Mouse (Mus musculus): ENCODE measurements around the gene Pcgf6. TPM values are rescaled to one million over a fixed set of nuclear protein-coding genes. Genes with fewer than 3 reads are reported as not detected.
A peak's percentile ranks its signal among the peaks of the same experiment; 100 is the strongest.
"Not testable (repeated sequence)": the region's sequence is repeated elsewhere in the genome, so short reads cannot be mapped to it uniquely, and the experiment has no call there.

Gene Pcgf6
- total RNA-seq, 2 experiments from 2014 or later, result 14.5 to 20.2 TPM

DNA sequence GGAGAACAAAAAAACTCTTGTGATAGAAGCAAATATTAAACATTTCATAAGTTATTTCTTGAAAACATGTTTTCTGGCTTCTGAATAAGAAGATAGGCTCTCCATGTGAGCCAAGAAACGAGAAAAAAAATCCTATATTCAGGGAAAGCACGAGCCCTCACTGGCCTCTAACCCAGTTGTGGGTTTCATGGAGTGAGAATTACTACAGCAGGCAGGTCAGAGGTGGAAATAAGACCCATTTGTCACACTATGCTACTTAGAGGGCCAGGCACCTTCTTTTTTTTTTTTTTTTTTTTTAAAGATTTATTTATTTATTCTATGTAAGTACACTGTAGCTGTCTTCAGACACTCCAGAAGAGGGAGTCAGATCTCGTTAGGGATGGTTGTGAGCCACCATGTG, 50.3 kb downstream of the Pcgf6 start:
- DNase-seq (ENCODE audit: extremely low spot score in 1 of 2, low spot score in 1 of 2), result not testable (repeated sequence)

DNA sequence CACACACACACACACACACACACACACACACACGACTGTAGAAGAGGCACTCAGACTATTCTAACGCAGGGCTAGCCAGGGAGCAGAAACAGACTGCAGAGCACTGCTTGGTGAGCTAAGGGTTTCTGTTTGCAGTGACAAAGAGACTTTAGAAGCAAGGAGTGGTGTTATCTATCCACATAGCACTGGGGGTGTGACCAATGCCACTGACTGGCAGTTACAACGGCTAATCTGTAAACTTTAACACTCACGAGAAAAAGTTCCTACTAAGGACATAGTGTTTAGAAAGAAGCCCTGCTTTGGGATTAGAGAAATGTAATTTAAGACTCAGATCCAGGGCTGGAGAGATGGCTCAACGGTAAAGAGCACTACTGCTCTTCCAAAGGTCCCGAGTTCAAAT, 51.0 kb downstream of the Pcgf6 start:
- no peak for DNase-seq (ENCODE audit: extremely low spot score in 1 of 2, low spot score in 1 of 2)

DNA sequence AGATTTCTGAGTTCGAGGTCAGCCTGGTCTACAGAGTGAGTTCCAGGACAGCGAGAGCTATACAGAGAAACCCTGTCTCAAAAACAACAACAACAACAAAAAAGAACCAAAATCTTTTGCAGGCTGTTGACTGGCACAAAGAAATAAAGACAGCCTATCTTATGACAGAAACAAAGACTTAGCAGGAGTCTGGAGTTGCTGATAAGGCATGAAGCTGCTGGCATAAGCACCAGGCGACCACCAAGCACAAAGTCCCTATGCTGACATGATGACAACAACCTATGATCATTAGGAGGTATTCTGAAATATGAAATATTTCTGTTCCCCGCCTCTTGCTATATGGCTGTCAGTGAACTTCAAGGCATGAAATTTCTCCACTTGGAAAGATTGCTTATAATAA, 51.8 kb downstream of the Pcgf6 start:
- DNase-seq (ENCODE audit: extremely low spot score in 1 of 2, low spot score in 1 of 2), result no peak

DNA sequence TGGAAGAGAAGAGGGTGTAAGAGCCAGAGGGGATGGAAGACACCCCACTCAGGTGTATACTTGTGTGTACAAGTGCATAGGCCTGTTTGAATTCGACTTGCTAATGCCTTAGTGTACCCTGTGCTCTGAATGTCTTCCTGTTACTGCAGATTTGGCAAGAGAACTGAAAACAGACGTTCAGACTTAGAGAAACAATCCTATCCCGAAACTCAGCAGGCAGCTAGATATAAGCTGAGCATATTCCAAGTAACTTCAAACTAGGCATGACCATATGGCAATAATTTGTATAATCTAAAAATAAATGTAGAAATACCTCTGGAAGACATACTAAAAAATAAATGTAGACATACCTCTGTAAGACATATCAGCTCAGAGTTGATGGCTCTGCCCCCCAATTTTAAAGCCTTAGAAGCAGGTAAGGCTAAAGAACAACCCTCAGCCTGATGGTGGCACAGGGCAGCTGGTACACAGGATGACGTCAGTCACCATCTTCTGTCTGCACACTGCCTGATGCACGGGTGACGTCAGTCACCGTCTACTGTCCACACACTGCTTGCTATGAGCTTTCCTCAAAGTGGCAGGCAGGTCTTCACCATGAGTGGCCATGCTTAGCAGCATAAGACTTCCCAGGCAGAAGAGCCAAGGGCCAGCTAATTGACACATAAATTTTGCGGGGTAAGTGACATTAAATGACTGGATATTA, 52.4 kb downstream of the Pcgf6 start:
- DNase-seq (ENCODE audit: extremely low spot score in 1 of 2, low spot score in 1 of 2), result no peak

DNA sequence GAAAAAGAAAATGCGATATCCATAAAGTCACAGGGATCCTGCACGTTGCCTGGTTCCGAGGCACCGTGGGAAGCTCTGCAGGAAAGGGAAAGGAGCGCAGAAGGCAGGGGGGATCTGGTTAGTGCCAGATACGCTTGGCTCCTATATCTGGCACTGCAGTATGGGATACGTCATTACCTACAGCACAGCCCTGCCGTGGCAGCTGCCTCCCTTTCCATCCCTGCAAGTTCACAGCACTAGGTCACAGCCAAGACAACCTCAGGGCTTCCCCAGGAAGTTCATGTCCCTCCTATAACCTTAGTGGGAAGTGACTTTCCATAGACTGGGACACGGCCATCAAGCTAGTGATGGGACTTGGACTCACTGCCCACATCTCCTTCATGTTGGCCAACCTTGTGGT, 54.6 kb downstream of the Pcgf6 start:
- DNase-seq (ENCODE audit: extremely low spot score in 1 of 2, low spot score in 1 of 2), result no peak

DNA sequence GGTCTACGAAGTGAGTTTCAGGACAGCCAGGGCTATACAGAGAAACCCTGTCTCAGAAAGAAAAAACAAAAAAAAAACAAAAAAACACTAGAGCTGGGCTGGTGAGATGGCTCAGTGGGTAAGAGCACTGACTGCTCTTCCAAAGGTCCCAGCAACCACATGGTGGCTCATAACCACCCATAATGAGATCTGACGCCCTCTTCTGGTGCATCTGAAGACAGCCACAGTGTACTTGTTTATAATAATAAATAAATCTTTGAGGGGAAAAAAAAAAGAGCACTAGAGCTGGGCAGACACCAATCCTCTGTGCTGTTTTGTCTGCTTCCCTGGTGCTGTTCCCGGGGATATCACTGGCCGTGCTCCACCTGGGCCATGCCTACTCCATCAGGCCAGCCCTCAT, 58.4 kb downstream of the Pcgf6 start:
- DNase-seq (ENCODE audit: extremely low spot score in 1 of 2, low spot score in 1 of 2), result not testable (repeated sequence)

DNA sequence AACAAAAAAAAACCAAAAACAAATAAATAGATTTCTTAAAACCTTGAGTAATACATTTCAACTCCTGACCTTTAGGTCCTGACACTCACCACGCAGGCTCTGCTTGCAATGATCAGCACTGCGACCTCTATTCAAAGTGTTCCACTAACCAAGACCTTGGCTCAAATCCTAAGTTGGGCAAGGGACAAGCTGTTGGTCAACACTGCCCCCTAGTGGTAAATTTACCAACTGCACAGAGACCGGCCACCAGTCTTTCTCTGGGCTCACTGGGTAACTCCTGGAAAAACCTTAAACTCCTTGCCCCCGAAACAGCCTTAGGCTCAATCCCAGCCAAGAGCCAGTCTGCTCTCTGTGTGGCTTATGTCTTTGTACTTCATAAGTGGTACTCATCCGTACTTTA, 59.6 kb downstream of the Pcgf6 start:
- DNase-seq (ENCODE audit: extremely low spot score in 1 of 2, low spot score in 1 of 2), result peak; percentile 82 to 95

DNA sequence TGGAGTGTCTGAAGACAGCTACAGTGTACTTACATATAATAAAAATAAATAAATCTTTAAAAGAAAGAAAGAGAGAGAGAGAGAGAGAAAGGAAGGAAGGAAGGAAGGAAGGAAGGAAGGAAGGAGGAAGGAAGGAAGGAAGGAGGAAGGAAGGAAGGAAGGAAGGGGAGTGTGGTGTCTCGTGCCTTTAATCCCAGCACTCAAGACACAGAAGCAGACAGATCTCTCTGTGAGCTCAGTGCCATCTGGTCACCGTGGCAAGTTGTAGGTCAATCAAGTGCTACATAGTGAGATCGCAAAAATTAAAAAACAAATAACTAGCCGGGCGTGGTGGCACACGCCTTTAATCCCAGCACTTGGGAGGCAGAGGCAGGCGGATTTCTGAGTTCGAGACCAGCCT, 60.1 kb downstream of the Pcgf6 start:
- DNase-seq (ENCODE audit: extremely low spot score in 1 of 2, low spot score in 1 of 2), result not testable (repeated sequence)

DNA sequence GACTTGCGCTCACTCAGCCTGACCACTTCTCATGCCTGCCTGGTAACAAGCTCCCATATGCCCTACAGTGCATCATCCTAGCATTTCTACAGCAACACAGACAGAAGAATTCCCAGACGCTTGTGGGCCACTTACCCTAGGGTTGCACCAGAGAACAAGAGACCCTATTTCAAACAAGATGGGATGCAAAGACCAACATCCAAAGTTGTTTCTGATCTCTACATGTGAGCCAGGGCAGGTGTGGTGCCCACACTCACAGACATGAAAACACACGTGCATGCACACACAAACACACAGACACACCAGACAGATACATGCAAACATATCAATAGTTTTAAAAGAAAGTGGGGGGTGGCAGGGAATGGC, 60.6 kb downstream of the Pcgf6 start:
- no peak for DNase-seq (ENCODE audit: extremely low spot score in 1 of 2, low spot score in 1 of 2)

DNA sequence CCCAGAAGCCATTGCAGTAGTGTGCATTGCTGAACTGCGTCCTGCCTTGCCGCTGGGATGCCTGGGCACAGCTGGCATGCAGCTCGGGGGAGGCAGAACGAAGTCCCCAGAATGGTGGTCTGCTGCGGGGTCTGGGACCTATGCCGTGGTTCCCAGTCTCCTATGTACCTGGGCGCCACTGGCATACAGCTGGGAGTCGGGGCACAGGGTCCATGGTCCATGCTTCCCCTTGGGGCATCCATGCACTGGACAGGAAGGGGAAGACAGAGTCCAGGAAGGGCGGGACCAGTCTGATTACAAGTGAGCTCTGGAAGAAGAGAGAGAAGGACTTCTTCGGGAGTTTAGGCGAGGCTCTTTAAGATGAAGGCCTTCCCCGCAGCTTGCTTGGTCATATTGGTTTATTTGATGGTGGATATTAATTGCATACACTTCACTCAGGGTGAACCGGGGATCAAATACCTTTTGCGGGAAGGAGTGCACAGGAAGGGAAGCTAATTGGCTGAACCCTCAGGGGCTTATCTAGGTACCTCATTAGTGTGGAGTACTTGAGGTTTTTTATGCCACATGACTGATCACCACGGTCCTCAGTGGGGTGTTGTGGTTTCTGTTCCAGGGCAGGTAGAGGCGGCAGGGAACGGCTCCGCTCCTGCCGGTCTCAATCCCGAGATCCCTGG, 61.1 kb downstream of the Pcgf6 start:
- DNase-seq (ENCODE audit: extremely low spot score in 1 of 2, low spot score in 1 of 2), result no peak

DNA sequence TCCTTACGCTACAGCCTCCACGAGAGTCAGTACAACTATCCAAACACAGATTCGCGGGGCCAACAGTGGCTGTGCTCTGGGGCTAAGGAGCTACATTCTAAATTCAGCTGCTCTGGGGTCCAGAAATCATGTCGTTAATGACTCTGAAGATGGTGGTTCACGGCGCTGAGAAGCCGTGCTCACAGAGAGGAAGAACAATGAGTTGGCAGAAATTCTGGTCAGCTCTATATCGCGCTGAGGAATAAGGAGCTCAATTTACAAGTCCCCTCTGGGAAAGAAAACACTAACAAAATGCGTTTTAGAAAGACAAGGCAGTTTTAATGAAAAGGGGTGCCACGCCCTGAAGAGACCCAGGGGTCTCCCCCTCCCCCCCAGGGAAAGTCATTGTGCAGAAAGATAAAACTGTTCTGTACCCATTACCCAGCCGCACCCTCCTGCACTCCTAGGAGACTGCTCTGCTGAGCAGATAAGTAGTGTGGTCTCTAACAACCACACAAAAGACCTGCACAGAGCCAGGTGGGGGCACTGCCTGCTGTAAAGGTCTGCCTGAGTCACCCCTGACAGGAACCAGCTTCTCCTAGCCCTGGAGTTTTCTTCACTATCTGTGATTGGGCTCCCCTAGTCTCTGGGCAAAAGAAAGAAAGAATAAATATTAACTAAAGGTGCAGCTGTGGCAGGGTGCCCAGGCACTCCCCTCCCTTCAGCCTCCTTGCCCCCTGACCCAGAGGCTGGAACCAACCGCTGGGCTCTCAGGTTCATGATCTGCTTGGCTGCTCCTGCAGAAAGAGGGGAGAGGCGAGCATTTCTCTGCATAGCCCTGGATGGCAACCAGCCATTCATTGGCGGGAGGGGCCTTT, 62.2 kb downstream of the Pcgf6 start:
- no peak for DNase-seq (ENCODE audit: extremely low spot score in 1 of 2, low spot score in 1 of 2)

DNA sequence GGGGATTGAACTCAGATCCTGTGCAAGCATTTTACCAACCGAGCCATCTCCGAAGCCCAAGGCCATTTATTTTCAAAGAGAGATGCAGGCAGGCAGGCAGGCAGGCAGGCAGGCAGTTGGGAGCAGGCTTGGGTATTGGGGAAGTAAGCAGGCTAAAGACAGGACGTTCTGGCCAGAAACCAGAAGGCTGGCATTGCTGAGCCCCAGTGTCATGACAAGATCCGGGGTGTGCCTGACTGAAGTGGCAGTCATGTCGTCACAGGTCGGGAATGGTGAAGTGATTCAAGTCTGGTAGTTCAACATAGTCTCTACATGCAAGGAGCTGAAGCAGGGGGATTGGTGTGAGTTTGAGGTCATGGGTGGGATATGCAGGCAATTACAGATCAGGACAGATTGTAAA, 63.1 kb downstream of the Pcgf6 start:
- DNase-seq (ENCODE audit: extremely low spot score in 1 of 2, low spot score in 1 of 2), result no peak

DNA sequence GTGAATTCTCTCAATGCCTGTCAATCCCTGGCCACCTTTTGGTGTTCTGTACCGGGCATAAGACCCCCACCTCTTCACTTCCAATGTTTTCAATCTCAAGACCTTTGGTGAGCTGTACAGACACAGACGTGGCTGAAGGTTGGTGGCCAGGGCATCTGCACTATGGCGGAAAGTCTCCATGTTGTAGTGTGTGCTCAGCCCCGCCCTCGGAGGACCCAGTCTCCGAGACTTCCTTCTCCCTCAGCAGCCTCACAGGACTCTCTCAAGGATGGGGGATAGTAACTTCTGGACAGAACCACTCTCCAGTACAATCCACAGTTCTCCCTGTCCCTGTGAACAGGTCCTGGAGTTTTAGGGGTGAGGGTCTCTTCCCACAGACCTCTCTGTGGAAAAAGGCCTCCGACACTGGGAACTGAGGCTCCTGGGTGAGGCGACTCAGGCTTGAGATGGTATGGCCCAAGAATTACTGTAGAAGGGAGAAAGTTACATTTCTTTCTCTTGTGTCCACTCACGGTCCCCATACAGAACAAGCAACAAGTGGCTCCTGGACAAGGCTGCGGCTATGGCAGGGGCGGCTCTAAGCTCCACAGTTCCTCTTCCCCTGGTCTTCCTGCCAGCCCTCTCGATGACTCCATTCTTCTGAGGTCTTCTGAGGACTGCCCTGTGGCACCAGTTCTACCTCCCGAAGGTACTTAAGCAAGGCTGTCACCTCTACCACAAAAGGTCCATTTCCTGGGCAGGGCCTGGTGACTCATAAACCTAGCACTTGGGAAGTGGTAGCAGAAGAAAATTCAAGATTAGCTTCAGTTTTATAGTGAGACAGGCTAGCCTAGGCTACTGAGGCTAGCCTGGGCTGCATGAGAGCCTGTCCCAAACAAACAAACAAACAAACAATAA, 65.7 kb downstream of the Pcgf6 start:
- no peak for DNase-seq (ENCODE audit: extremely low spot score in 1 of 2, low spot score in 1 of 2)

DNA sequence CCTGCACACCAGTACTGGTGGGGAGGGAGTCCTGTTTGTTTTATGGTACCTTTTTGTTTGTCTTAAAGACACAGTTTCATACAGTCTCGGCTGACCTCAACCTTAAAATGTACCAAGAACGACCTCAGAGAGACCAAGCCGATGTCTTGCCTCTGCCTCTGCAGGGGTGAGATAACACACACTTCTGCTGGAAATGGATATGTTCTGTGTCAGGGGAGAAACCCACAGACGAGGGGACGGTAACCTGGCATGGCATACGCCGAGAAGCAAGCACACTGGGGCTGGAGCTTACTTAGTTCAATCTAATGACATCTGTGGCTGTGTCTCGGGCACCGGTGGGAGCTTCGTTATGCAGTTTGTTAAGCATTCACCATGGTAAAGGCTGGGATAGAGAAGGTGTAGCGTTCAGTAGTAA, 66.7 kb downstream of the Pcgf6 start:
- no peak for DNase-seq (ENCODE audit: extremely low spot score in 1 of 2, low spot score in 1 of 2)

Other genes starting within 250 kb of the Pcgf6 start
- gene Ina, start 36.2 kb downstream of the Pcgf6 start, total RNA-seq (2021), result 100 to 1,000 TPM; 178 to 189 TPM
- gene Nt5c2, start 35.8 kb downstream of the Pcgf6 start, total RNA-seq (2021), result 10 to 100 TPM; 70.7 to 71.1 TPM
- gene Taf5, start 16.8 kb upstream of the Pcgf6 start, total RNA-seq (2021), result 1 to 10 TPM; 6.0 to 7.2 TPM
- gene Usmg5, start 39.7 kb upstream of the Pcgf6 start, total RNA-seq (2021), result 100 to 1,000 TPM; 780 to 828 TPM
- gene Pdcd11, start 39.9 kb upstream of the Pcgf6 start, total RNA-seq (2021), result 10 to 100 TPM; 15.7 to 19.2 TPM
- 1 to 10 TPM; 4.9 to 5.2 TPM for gene Calhm2, start 87.4 kb upstream of the Pcgf6 start, total RNA-seq (2021)
- gene Calhm1, start 93.3 kb upstream of the Pcgf6 start, total RNA-seq (2021), result not detected
- not detected for gene Calhm3, start 106.9 kb upstream of the Pcgf6 start, total RNA-seq (2021)
- 100 to 1,000 TPM; 186 to 192 TPM for gene Neurl1a, start 127.9 kb upstream of the Pcgf6 start, total RNA-seq (2021)